Comparison of ENCODE assay signal across 14 mouse cellular contexts in the genomic region with DNA sequence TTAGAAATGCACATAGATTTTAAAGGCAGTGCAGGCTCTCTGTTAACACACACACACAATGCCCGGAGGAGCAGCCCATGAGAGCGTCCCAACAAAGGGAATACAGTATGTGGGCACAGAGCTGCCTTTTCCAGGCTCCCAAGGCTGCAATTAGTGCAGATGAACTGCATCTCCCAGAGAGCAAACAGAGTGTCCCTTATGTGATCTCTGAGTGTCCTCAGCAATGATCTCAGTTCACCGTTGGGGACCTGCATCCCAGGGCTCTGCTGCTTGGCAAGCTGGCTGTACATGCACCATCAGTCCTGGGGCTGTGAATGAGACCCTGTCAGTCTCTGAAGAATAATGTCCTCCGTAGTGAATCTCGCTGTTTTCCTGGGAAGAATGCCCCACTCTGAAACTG.
DNase-seq lines count a peak whose midpoint lies in the region; ATAC-seq and TF ChIP-seq lines count a peak whose summit lies in the region.
"Had no signal": no experiment of that assay in that cellular context is flagged by ENCODE, and none has a peak within 500 bp of the region (broad histone marks: within the 10 kb centered on the region; RNA-seq: fewer than 3 reads in every experiment).

No protein-coding gene starts in this region.

- no peak for TF ChIP-seq CTCF in layer of hippocampus, adult 2 months (conservative IDR thresholded peaks at IDR 0.05)

- peaks cover 10% of the 10 kb centered on the region for H3K4me1 ChIP-seq in hindbrain, embryonic 13.5 days (replicated peaks)
- 0 out of 2 replicates have a peak, but pooled peaks cover 2% of the 10 kb centered on the region for H3K4me1 ChIP-seq in neural tube, embryonic 11.5 days (ENCODE audit: control insufficient read depth, insufficient read depth, low read length)
- H3K4me1 ChIP-seq: embryonic facial prominence, embryonic 15.5 days; heart, embryonic 13.5 days; liver, embryonic 12.5 days had no signal

- H3K36me3 ChIP-seq in hindbrain, embryonic 13.5 days, result no peaks in the 10 kb centered on the region
- no peaks in the 10 kb centered on the region for H3K36me3 ChIP-seq in neural tube, embryonic 11.5 days (ENCODE audit: control insufficient read depth, insufficient read depth, low read length)
- H3K36me3 ChIP-seq: embryonic facial prominence, embryonic 15.5 days; heart, embryonic 13.5 days; liver, embryonic 12.5 days had no signal

- H3K9ac ChIP-seq in hindbrain, embryonic 13.5 days, result 0 out of 2 replicates have a peak overlapping the region, but pooled peaks have one; percentile 43
- H3K9ac ChIP-seq in neural tube, embryonic 11.5 days (ENCODE audit: low read length), result no peak overlapping the region; the same call in 1 of the 2 replicates
- H3K9ac ChIP-seq: embryonic facial prominence, embryonic 15.5 days; heart, embryonic 13.5 days; liver, embryonic 12.5 days had no signal

- no peak overlapping the region; the same call in 1 of the 2 replicates for H3K4me3 ChIP-seq in layer of hippocampus, adult 2 months
- no peak overlapping the region for H3K4me3 ChIP-seq in hindbrain, embryonic 13.5 days
- no peak overlapping the region for H3K4me3 ChIP-seq in neural tube, embryonic 11.5 days (ENCODE audit: low read depth, low read length)
- H3K4me3 ChIP-seq: embryonic facial prominence, embryonic 15.5 days; heart, embryonic 13.5 days; liver, embryonic 12.5 days had no signal

- H3K27ac ChIP-seq in layer of hippocampus, adult 2 months, result peak overlapping the region; percentile 74; the same call in 1 of the 2 replicates
- H3K27ac ChIP-seq in hindbrain, embryonic 13.5 days, result peak overlapping the region; percentile 78
- H3K27ac ChIP-seq in neural tube, embryonic 11.5 days (ENCODE audit: low read depth, low read length), result peak overlapping the region; percentile 42
- H3K27ac ChIP-seq: embryonic facial prominence, embryonic 15.5 days; heart, embryonic 13.5 days; liver, embryonic 12.5 days had no signal

- no peaks in the 10 kb centered on the region for H3K27me3 ChIP-seq in hindbrain, embryonic 13.5 days
- H3K27me3 ChIP-seq in neural tube, embryonic 11.5 days (ENCODE audit: control insufficient read depth, insufficient read depth, low read length), result no peaks in the 10 kb centered on the region
- H3K27me3 ChIP-seq: embryonic facial prominence, embryonic 15.5 days; heart, embryonic 13.5 days; liver, embryonic 12.5 days had no signal

- DNase-seq in layer of hippocampus, adult 2 months (ENCODE audit: low spot score in 2 of 2), result no peak
- DNase-seq in layer of hippocampus, postnatal 25 days (ENCODE audit: extremely low spot score in 1 of 2, low spot score in 1 of 2), result no peak
- peak; percentile 41 for DNase-seq in embryo, embryonic 10.5 days (ENCODE audit: low spot score)
- DNase-seq in neural tube, embryonic 11.5 days (ENCODE audit: low spot score), result peak; percentile 70
- no peak for DNase-seq in kidney, postnatal 25 days
- no peak for DNase-seq in spleen, adult 18-20 months
- DNase-seq: adrenal gland, postnatal 10 days; cerebellum, adult 11 months; lung, postnatal 4 days had no signal

- H3K9me3 ChIP-seq in hindbrain, embryonic 13.5 days, result no peaks in the 10 kb centered on the region
- no peaks in the 10 kb centered on the region for H3K9me3 ChIP-seq in neural tube, embryonic 11.5 days (ENCODE audit: control insufficient read depth, low read length)
- H3K9me3 ChIP-seq: embryonic facial prominence, embryonic 15.5 days; heart, embryonic 13.5 days; liver, embryonic 12.5 days had no signal

- WGBS in hindbrain, embryonic 13.5 days, result 20% methylated on average over 5 of the region's 5 CpGs
- 28% methylated on average over 5 of the region's 5 CpGs for WGBS in neural tube, embryonic 11.5 days

- peak; percentile 92 for ATAC-seq in hindbrain, embryonic 13.5 days (ENCODE audit: low FRiP score)
- ATAC-seq in neural tube, embryonic 11.5 days (ENCODE audit: insufficient read depth, low FRiP score, low TSS enrichment), result peak; percentile 94
- ATAC-seq: intestine, postnatal 0 days; liver, embryonic 12.5 days had no signal

- H3K4me2 ChIP-seq in hindbrain, embryonic 13.5 days, result peak overlapping the region; percentile 8; the same call in 1 of the 2 replicates
- H3K4me2 ChIP-seq in neural tube, embryonic 11.5 days (ENCODE audit: low read depth), result no peak overlapping the region
- H3K4me2 ChIP-seq: embryonic facial prominence, embryonic 15.5 days; heart, embryonic 13.5 days; liver, embryonic 12.5 days had no signal

Comparison
In these comparisons a context has a peak if more than half of its experiments do, and no peak if none do; other contexts are left out.
1. DNase-seq: peak in embryo, embryonic 10.5 days (single experiment) and neural tube, embryonic 11.5 days (single experiment); none in layer of hippocampus, adult 2 months (0 of 2), layer of hippocampus, postnatal 25 days (0 of 2), kidney, postnatal 25 days (0 of 2) and spleen, adult 18-20 months (0 of 2).
2. Peak in every context shown above with its lines, with median percentiles within 50 percentile points of each other: H3K27ac ChIP-seq.